Mouse (Mus musculus) MEL (cell line): ENCODE results near the gene Mael.

Experiments
- CHD1 ChIP-seq: IDR thresholded peaks from 2 replicates; pipeline ENCODE4 v1.6.1; 2012; ENCODE audit warnings: low read depth, mild to moderate bottlenecking, inconsistent platforms, low read length, improper control_type of control experiment
- ETS1 ChIP-seq: IDR thresholded peaks from 2 replicates; pipeline ENCODE4 v1.6.1; 2012; ENCODE audit warnings: low read depth, mild to moderate bottlenecking, inconsistent platforms, low read length, improper control_type of control experiment, moderate library complexity
- MAX ChIP-seq: IDR thresholded peaks from 2 replicates; pipeline ENCODE4 v1.6.1; 2011; ENCODE audit warnings: low read length, improper control_type of control experiment

GRCm38 (mm10) chr1:166170852-166171251 lies 67.7 kb downstream of the Mael start:
- TF ChIP-seq CHD1 (no peak), ETS1 (no peak), MAX (no peak)
